Mouse (Mus musculus): ENCODE measurements around the gene Romo1. TPM values are rescaled to one million over a fixed set of nuclear protein-coding genes. Genes with fewer than 3 reads are reported as not detected.
"Not testable (repeated sequence)": the region's sequence is repeated elsewhere in the genome, so short reads cannot be mapped to it uniquely, and the experiment has no call there.

Gene Romo1
- polyA plus RNA-seq, 1 experiment from 2014 or later, result 366 TPM

DNA sequence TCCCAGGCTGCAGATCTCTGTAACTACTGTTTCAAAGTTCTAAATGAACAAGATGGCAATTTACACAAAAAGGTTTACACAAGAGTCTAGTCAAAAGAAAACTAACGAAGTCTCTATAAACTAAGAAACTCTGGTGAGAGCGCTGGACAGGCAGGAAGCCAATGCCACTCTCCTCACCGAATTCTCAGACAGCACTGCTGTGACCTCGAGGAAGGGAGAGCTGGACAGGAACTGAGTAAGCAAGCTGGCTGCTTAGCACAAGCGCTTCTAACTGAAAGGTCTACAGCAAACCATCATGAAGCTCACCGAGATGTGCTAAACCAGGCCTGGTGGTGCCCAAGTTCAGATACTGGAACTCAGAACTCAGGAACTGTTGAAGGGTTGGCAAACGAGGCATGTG, 45.4 kb downstream of the Romo1 start:
- not testable (repeated sequence) for H3K4me2 ChIP-seq (ENCODE audit: low read depth); H3K27me3 ChIP-seq (ENCODE audit: control insufficient read depth, insufficient read depth, low read length); H3K4me3 ChIP-seq (ENCODE audit: low read depth, low read length); H3K4me1 ChIP-seq (ENCODE audit: control insufficient read depth, insufficient read depth, low read length); H3K9me3 ChIP-seq (ENCODE audit: control insufficient read depth, low read length); H3K36me3 ChIP-seq (ENCODE audit: control insufficient read depth, insufficient read depth, low read length); H3K27ac ChIP-seq (ENCODE audit: low read depth, low read length); DNase-seq (ENCODE audit: low spot score); ATAC-seq (ENCODE audit: insufficient read depth, low FRiP score, low TSS enrichment); H3K9ac ChIP-seq (ENCODE audit: low read length)
- WGBS, result 88% methylated on average over 7 of the region's 7 CpGs

DNA sequence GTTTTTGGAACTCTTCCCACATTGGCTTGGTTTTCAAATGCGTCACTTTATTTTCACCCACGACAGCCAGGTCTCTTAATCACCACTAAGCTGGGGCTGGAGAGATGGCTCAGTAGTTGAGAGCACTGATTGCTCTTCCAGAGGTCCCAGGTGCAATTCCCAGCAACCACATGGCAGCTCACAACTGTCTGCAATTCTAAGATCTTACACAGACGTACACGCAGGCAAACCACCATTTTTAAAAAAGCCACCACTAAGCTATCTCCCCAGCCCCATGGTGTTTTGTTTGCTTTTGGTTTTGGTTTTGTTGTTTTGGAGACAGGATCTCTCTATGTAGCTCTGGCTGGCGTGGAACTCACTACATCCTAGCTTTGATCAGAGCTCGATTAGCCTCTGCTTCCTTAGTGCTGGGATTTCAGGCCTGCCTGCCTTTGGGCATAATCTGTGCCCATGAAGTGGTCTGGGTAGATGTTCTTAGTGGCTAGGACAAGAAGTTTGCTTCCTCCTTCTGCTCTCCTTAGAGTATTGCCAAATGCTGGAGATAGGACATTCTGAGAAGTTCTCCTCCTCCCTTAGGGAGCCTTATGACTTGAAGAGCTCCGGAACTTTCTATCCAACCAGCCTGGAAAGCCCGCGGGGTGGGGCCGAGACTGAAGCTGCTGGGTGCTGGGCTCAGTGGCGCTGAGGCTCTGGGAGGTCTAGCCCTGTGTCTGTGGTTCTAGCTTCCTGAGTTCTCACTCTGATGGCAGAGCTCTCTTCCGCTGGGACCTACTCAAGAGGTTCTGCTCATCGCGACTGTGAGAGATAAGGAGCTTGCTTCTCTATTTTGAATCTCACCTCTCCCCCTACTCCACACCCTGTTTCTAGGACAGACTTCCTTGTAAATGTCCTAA, 46.4 kb downstream of the Romo1 start:
- ATAC-seq (ENCODE audit: insufficient read depth, low FRiP score, low TSS enrichment) (no peak), DNase-seq (ENCODE audit: low spot score) (no peak)
- WGBS, result 82% methylated on average over 14 of the region's 14 CpGs
- Histone ChIP-seq H3K4me1 (ENCODE audit: control insufficient read depth, insufficient read depth, low read length) (no peaks in the 10 kb centered on the region), H3K36me3 (ENCODE audit: control insufficient read depth, insufficient read depth, low read length) (no peaks in the 10 kb centered on the region), H3K9ac (ENCODE audit: low read length) (no peak overlapping the region), H3K27me3 (ENCODE audit: control insufficient read depth, insufficient read depth, low read length) (no peaks in the 10 kb centered on the region), H3K9me3 (ENCODE audit: control insufficient read depth, low read length) (no peaks in the 10 kb centered on the region), H3K4me2 (ENCODE audit: low read depth) (no peak overlapping the region), H3K27ac (ENCODE audit: low read depth, low read length) (no peak overlapping the region), H3K4me3 (ENCODE audit: low read depth, low read length) (no peak overlapping the region)

GRCm38 (mm10) chr2:156191540-156191939, 47.7 kb downstream of the Romo1 start:
- no peak for ATAC-seq (ENCODE audit: insufficient read depth, low FRiP score, low TSS enrichment)
- WGBS, result 89% methylated on average over 2 of the region's 2 CpGs
- H3K9ac ChIP-seq (ENCODE audit: low read length), result no peak overlapping the region
- H3K4me3 ChIP-seq (ENCODE audit: low read depth, low read length), result no peak overlapping the region
- H3K4me1 ChIP-seq (ENCODE audit: control insufficient read depth, insufficient read depth, low read length), result no peaks in the 10 kb centered on the region
- no peaks in the 10 kb centered on the region for H3K36me3 ChIP-seq (ENCODE audit: control insufficient read depth, insufficient read depth, low read length)
- DNase-seq (ENCODE audit: low spot score), result no peak
- no peak overlapping the region for H3K27ac ChIP-seq (ENCODE audit: low read depth, low read length)
- no peaks in the 10 kb centered on the region for H3K27me3 ChIP-seq (ENCODE audit: control insufficient read depth, insufficient read depth, low read length)
- H3K9me3 ChIP-seq (ENCODE audit: control insufficient read depth, low read length), result no peaks in the 10 kb centered on the region
- H3K4me2 ChIP-seq (ENCODE audit: low read depth), result no peak overlapping the region

GRCm38 (mm10) chr2:156192068-156192467, 48.2 kb downstream of the Romo1 start:
- H3K4me3 ChIP-seq (ENCODE audit: low read depth, low read length), result no peak overlapping the region
- no peaks in the 10 kb centered on the region for H3K27me3 ChIP-seq (ENCODE audit: control insufficient read depth, insufficient read depth, low read length)
- H3K9ac ChIP-seq (ENCODE audit: low read length), result no peak overlapping the region
- no peaks in the 10 kb centered on the region for H3K4me1 ChIP-seq (ENCODE audit: control insufficient read depth, insufficient read depth, low read length)
- no peak overlapping the region for H3K27ac ChIP-seq (ENCODE audit: low read depth, low read length)
- H3K36me3 ChIP-seq (ENCODE audit: control insufficient read depth, insufficient read depth, low read length), result no peaks in the 10 kb centered on the region
- WGBS, result 77% methylated on average over 2 of the region's 2 CpGs
- DNase-seq (ENCODE audit: low spot score) (no peak), ATAC-seq (ENCODE audit: insufficient read depth, low FRiP score, low TSS enrichment) (no peak)
- H3K4me2 ChIP-seq (ENCODE audit: low read depth), result no peak overlapping the region
- no peaks in the 10 kb centered on the region for H3K9me3 ChIP-seq (ENCODE audit: control insufficient read depth, low read length)

- H3K4me1 ChIP-seq (ENCODE audit: control insufficient read depth, insufficient read depth, low read length), result 0 out of 2 replicates have a peak, but pooled peaks cover 3% of the 10 kb centered on the region
- ATAC-seq (ENCODE audit: insufficient read depth, low FRiP score, low TSS enrichment), result no peak
- WGBS, result 87% methylated on average over 3 of the region's 3 CpGs
These were observed 49.4 kb downstream of the Romo1 start for GRCm38 (mm10) chr2:156193066-156193862.

DNA sequence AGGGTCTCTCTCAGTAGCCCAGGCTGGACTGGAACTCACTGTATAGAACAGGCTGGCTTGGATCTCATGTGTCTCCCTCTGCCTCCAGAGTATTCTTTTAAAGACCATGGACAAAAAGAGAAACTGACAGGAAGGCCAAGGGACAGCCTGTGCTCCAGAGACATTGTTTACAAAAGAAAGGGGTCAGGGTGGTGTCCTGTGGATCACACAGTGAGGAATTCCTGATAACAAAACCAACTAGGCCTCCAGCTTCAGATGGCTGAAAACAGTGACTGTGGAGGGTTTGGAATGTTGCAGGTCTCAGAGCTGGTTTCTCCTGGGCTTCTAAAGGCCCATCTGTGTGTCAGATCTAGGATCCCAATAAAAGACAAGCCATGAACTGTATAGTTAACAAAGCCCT, 50.7 kb downstream of the Romo1 start:
- H3K9me3 ChIP-seq (ENCODE audit: control insufficient read depth, low read length), result no peaks in the 10 kb centered on the region
- H3K4me1 ChIP-seq (ENCODE audit: control insufficient read depth, insufficient read depth, low read length), result 0 out of 2 replicates have a peak, but pooled peaks cover 3% of the 10 kb centered on the region
- H3K36me3 ChIP-seq (ENCODE audit: control insufficient read depth, insufficient read depth, low read length), result no peaks in the 10 kb centered on the region
- ATAC-seq (ENCODE audit: insufficient read depth, low FRiP score, low TSS enrichment), result no peak
- H3K4me3 ChIP-seq (ENCODE audit: low read depth, low read length), result no peak overlapping the region
- H3K9ac ChIP-seq (ENCODE audit: low read length), result no peak overlapping the region
- no peak overlapping the region for H3K27ac ChIP-seq (ENCODE audit: low read depth, low read length)
- no peak overlapping the region for H3K4me2 ChIP-seq (ENCODE audit: low read depth)
- DNase-seq (ENCODE audit: low spot score), result no peak
- H3K27me3 ChIP-seq (ENCODE audit: control insufficient read depth, insufficient read depth, low read length), result no peaks in the 10 kb centered on the region

More at GRCm38 (mm10) chr2:156193066-156193862, 49.4 kb downstream of the Romo1 start:
- no peak overlapping the region for H3K27ac ChIP-seq (ENCODE audit: low read depth, low read length)
- H3K9me3 ChIP-seq (ENCODE audit: control insufficient read depth, low read length), result no peaks in the 10 kb centered on the region
- H3K36me3 ChIP-seq (ENCODE audit: control insufficient read depth, insufficient read depth, low read length), result no peaks in the 10 kb centered on the region
- no peak for DNase-seq (ENCODE audit: low spot score)
- no peak overlapping the region for H3K4me3 ChIP-seq (ENCODE audit: low read depth, low read length)
- no peaks in the 10 kb centered on the region for H3K27me3 ChIP-seq (ENCODE audit: control insufficient read depth, insufficient read depth, low read length)
- no peak overlapping the region for H3K9ac ChIP-seq (ENCODE audit: low read length)
- no peak overlapping the region for H3K4me2 ChIP-seq (ENCODE audit: low read depth)

Other genes starting within 250 kb of the Romo1 start
- gene Uqcc1, start 213.7 kb upstream of the Romo1 start, polyA plus RNA-seq (2014; fragmentation: Nextera tagmentation; extraction: Ambion mirVana), result 84.7 and 88.6 TPM in 2 replicates
- not detected in 2 replicates for gene Gm15557, start 203.3 kb upstream of the Romo1 start, polyA plus RNA-seq (2014; fragmentation: Nextera tagmentation; extraction: Ambion mirVana)
- 1.1 and 1.7 TPM in 2 replicates for gene Gdf5, start 198.7 kb upstream of the Romo1 start, polyA plus RNA-seq (2014; fragmentation: Nextera tagmentation; extraction: Ambion mirVana)
- gene Cep250, start 187.6 kb upstream of the Romo1 start, polyA plus RNA-seq (2014; fragmentation: Nextera tagmentation; extraction: Ambion mirVana), result 13.7 and 16.8 TPM in 2 replicates
- gene 6430550D23Rik, start 136.1 kb upstream of the Romo1 start, polyA plus RNA-seq (2014; fragmentation: Nextera tagmentation; extraction: Ambion mirVana), result 0.86 and 2.2 TPM in 2 replicates
- gene Ergic3, start 136.0 kb upstream of the Romo1 start, polyA plus RNA-seq (2014; fragmentation: Nextera tagmentation; extraction: Ambion mirVana), result 224 and 226 TPM in 2 replicates
- not detected in 2 replicates for gene Fer1l4, start 91.1 kb upstream of the Romo1 start, polyA plus RNA-seq (2014; fragmentation: Nextera tagmentation; extraction: Ambion mirVana)
- 4.7 and 5.5 TPM in 2 replicates for gene Spag4, start 78.9 kb upstream of the Romo1 start, polyA plus RNA-seq (2014; fragmentation: Nextera tagmentation; extraction: Ambion mirVana)
- gene Cpne1, start 32.1 kb upstream of the Romo1 start, polyA plus RNA-seq (2014; fragmentation: Nextera tagmentation; extraction: Ambion mirVana), result 42.7 and 53.7 TPM in 2 replicates
- 48.1 and 50.9 TPM in 2 replicates for gene Rbm12, start 32.1 kb upstream of the Romo1 start, polyA plus RNA-seq (2014; fragmentation: Nextera tagmentation; extraction: Ambion mirVana)
- 23.2 and 28.5 TPM in 2 replicates for gene Gm28036, start 16.9 kb upstream of the Romo1 start, polyA plus RNA-seq (2014; fragmentation: Nextera tagmentation; extraction: Ambion mirVana)
- 34.4 and 38.0 TPM in 2 replicates for gene Nfs1, start 147 bp downstream of the Romo1 start, polyA plus RNA-seq (2014; fragmentation: Nextera tagmentation; extraction: Ambion mirVana)
- gene Rbm39, start 36.2 kb downstream of the Romo1 start, polyA plus RNA-seq (2014; fragmentation: Nextera tagmentation; extraction: Ambion mirVana), result 587 and 596 TPM in 2 replicates
- gene Phf20, start 52.4 kb downstream of the Romo1 start, polyA plus RNA-seq (2014; fragmentation: Nextera tagmentation; extraction: Ambion mirVana), result 82.9 and 83.9 TPM in 2 replicates
- gene Cnbd2, start 168.3 kb downstream of the Romo1 start, polyA plus RNA-seq (2014; fragmentation: Nextera tagmentation; extraction: Ambion mirVana), result 3.1 and 3.2 TPM in 2 replicates
- gene Scand1, start 168.7 kb downstream of the Romo1 start, polyA plus RNA-seq (2014; fragmentation: Nextera tagmentation; extraction: Ambion mirVana), result 63.0 and 63.8 TPM in 2 replicates

Measured in neural tube, embryonic 11.5 days (tissue).